Mouse (Mus musculus): ENCODE results near the gene Krtap19-4. TPM values are rescaled to one million over a fixed set of nuclear protein-coding genes. Genes with fewer than 3 reads are reported as not detected.
A peak's percentile ranks its signal among the peaks of the same experiment; 100 is the strongest.

Gene Krtap19-4
- total RNA-seq (2021), result not detected

DNA sequence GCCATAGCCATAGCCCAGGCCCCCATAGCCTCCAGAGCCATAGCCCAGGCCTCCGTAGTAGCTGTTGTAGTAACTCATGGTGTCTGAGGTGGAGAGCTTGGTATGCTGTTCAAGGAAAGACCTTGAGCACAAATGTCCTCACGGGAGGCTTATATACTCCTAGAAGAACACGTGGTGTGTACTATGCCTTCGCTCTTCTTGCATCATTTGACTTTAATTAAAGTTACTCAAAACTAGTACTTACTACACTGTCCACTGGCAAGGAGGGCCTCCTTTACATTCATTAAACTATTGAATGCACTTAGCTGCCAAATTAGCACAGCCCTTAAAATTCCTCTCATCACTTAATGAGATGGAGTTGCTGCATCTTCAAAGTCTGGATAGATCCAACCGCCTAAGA lies at the start of gene Krtap19-4:
Gene Krtap19-4, minus strand, starts transcription at position 101 of the 400 bp plus-strand sequence.
- no peak for DNase-seq

- DNase-seq, result no peak
These were observed 47.3 kb upstream of the Krtap19-4 start, which contains the start of gene Krtap19-9b for GRCm38 (mm10) chr16:88932165-88932564. Gene Krtap19-9b (minus strand): TSS chr16:88932265.

DNA sequence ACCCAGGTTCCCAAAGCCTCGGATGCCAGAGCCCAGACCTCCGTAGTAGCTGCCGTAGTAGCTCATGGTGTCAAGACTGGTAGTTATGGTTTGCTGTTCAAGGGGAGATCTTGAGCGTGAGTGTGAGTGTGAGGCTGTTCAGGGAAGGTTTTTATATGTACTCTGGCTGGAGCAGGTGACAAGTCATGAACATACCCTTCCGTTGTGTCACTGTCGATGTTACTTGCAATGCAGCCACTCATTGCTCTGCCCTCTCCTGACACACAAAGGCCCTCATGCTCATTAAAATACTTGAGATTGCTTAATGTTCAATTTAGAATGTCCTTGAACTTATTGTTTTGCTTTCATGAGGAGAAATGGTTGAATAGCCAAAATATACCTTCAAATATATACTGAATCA lies 11.5 kb upstream of the Krtap19-4 start, which contains the start of gene Krtap19-5:
Gene Krtap19-5, minus strand, starts transcription at position 101 of the 400 bp plus-strand sequence.
- no peak for DNase-seq

DNA sequence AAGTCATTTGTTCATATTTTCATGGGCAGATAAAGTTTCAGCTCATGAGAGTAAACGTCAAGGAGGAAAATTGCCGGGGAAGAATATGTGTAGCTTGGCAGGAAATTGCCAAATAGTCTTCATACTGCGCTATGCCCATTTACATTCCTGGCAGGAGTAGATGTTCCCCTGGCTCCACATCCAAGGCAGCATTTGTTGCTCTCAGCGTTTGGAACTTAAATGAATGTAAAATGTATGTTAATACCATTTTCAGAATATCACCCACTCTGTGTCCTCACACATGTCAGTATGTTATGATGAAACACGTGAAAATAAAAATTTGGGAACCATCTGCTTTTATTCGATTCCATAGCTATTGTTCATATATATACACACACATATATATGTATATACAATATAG lies 2.0 kb upstream of the Krtap19-4 start:
- DNase-seq, result no peak

DNA sequence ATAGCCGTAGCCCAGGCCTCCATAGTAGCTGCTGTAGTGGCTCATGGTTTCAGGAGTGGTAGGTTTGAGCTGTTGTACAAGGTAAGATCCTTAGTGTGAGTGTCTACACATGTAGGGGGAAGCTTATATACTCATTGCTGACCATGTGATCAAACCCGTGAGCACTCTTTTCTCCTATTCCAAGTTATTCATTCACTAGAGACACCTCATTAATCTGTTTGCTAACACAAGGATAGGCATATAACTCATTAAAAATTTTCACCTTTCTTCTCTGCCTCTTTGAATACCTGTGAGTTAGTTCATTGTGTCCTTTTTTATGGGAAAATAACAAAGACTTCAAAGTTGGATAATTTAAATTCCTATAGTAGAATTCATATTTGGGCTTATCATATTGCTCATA lies 7.0 kb downstream of the Krtap19-4 start, which contains the start of gene Krtap19-3:
Gene Krtap19-3, minus strand, starts transcription at position 101 of the 400 bp plus-strand sequence.
- no peak for DNase-seq

DNA sequence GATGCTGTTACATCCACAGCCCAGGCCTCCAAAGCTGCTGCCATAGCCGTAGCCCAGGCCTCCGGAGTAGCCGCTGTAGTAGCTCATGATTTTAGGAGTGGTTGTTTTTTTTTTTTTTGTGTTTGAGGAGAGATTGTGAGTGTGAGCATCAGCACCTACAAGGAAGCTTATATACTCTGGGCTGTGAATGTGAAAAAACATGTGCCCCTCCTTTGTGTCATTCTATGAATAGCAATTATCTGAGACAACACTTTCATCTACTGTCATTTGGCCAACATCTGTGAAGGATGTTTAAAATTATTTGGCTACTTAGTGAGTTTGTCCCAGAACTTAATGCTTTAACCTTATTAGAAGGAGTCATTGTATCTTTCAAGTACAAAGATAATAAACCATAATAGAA lies 10.7 kb downstream of the Krtap19-4 start, which contains the start of gene Krtap19-2:
Gene Krtap19-2, minus strand, starts transcription at position 101 of the 400 bp plus-strand sequence.
- DNase-seq, result no peak

- no peak for DNase-seq
These were observed 15.6 kb downstream of the Krtap19-4 start, which contains the start of gene Krtap19-1 for GRCm38 (mm10) chr16:88869311-88869710. Gene Krtap19-1 (minus strand): TSS chr16:88869411.

DNA sequence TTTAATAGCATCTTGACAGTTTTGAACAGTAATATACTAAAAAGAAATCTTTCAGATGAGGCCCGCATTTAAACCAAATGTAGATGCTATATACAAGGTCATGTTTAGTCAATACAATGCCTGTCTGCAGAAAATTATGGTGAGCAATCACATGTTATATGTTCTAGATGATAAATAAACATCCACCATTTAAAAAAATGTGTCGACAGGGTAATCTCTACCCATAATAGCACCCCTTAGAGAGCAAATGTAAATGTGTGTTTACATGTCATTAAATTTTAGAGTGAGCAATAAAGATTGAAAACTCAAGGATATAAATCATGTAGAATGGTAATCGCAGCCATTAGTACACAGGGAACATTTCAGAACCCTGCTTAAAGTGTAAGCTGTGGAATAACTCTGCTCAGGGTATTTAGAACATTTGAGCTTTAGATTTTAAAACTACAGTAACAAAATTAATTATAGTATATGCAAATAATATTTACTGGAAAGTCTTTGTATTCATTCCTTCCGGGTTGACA lies 19.9 kb downstream of the Krtap19-4 start:
- DNase-seq, result no peak

DNA sequence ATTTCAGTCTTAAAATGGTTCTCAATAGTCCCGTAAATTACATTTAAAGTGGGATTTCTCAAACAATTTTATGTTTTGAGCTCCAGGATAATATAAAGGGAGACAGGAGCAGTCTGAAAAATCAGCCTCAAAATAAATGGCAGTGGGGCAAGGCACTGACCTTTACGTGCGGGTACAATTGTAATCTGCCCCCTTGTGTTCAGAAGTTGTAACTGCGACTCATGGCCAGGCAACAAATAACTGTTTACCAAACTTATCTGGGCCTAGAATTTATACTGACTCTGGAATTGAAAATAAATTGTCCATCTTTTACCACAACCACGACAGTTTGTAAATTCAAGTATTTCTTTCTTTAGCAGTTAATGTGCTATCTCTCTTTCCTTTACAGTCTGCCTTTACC lies 33.4 kb downstream of the Krtap19-4 start:
- DNase-seq, result peak; percentile 8

DNA sequence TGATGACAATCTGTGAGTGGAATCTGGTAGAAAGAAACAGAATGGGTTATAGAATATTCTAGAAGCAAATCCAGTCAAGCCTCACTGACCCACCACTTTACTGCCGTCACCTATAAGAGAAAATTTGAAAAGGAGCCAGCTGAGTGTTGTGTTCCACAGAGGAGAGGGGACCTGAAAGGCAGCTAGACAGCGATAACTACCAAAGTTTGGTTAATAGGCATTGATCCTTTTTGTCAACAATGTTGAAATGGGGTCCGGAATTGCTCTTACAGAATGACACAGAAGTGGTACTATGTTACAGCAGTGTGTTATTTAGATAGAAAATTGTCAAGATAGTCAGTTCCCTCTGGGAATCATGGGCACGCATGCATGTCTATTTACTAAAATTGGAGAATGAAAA lies 36.3 kb downstream of the Krtap19-4 start:
- no peak for DNase-seq

DNA sequence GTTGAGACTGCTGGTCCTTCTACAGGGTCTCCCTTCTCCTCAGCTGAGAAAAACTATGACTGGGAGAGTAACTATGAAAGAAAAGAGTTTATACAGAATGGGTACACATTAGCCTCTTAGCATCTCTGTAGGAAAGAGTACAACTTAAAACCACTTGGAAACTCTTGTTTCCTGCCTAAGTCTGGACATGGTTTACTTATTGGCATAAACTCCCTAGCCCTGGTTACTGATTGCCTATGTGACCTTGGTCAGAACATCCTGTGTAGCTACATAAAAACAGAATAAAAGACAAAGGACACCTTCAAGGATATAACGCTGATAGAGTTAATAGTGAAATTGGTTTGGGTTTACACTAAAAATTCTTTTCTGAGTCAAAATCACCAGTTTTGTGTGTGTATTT lies 37.5 kb downstream of the Krtap19-4 start:
- DNase-seq, result no peak

Other genes with a start within 250 kb of the Krtap19-4 start
- not detected for gene Krtap26-1, start 237.3 kb downstream of the Krtap19-4 start, total RNA-seq (2021)
- gene Krtap27-1, start 213.4 kb downstream of the Krtap19-4 start, total RNA-seq (2021), result not detected
- not detected for gene 2310061N02Rik, start 177.1 kb downstream of the Krtap19-4 start, total RNA-seq (2021)
- not detected for gene Krtap13-1, start 156.2 kb downstream of the Krtap19-4 start, total RNA-seq (2021)
- gene Krtap13, start 133.5 kb downstream of the Krtap19-4 start, total RNA-seq (2021), result not detected
- not detected for gene 2310034C09Rik, start 126.2 kb downstream of the Krtap19-4 start, total RNA-seq (2021)
- not detected for gene 2310057N15Rik, start 110.9 kb downstream of the Krtap19-4 start, total RNA-seq (2021)
- gene Gm5965, start 107.2 kb downstream of the Krtap19-4 start, total RNA-seq (2021), result not detected
- not detected for gene Gm20741, start 72.9 kb downstream of the Krtap19-4 start, total RNA-seq (2021)
- not detected for gene Krtap15, start 64.9 kb downstream of the Krtap19-4 start, total RNA-seq (2021)
- gene Krtap14, start 58.9 kb downstream of the Krtap19-4 start, total RNA-seq (2021), result not detected
- gene Krtap19-1, start 15.7 kb downstream of the Krtap19-4 start, total RNA-seq (2021), result not detected
- not detected for gene Krtap19-2, start 10.8 kb downstream of the Krtap19-4 start, total RNA-seq (2021)
- gene Krtap19-3, start 7.1 kb downstream of the Krtap19-4 start, total RNA-seq (2021), result not detected
- not detected for gene Krtap19-5, start 11.4 kb upstream of the Krtap19-4 start, total RNA-seq (2021)
- not detected for gene Krtap19-9b, start 47.2 kb upstream of the Krtap19-4 start, total RNA-seq (2021)
- gene Krtap16-3, start 77.8 kb upstream of the Krtap19-4 start, total RNA-seq (2021), result not detected
- not detected for gene Krtap22-2, start 125.7 kb upstream of the Krtap19-4 start, total RNA-seq (2021)
- not detected for gene Gm10229, start 130.2 kb upstream of the Krtap19-4 start, total RNA-seq (2021)
- not detected for gene Krtap6-1, start 146.6 kb upstream of the Krtap19-4 start, total RNA-seq (2021)
- not detected for gene Gm10228, start 156.4 kb upstream of the Krtap19-4 start, total RNA-seq (2021)
- gene Krtap6-5, start 162.8 kb upstream of the Krtap19-4 start, total RNA-seq (2021), result not detected
- not detected for gene 1110025L11Rik, start 178.9 kb upstream of the Krtap19-4 start, total RNA-seq (2021)
- gene Krtap6-3, start 198.9 kb upstream of the Krtap19-4 start, total RNA-seq (2021), result not detected